Mouse (Mus musculus) sigmoid colon, adult 10 weeks (tissue): ENCODE results near the gene Ccdc12. TPM values are rescaled to one million over a fixed set of nuclear protein-coding genes. Genes with fewer than 3 reads are reported as not detected.

Source experiments
- polyA plus RNA-seq: library from polyadenylated mRNA; stranded (reverse); fragments of 350-450 nt; fragmentation: Illumina TruSeq; extraction: RNeasy Lipid Tissue Mini Kit (QIAGEN cat#74804); gene quantifications from one replicate; pipeline ENCODE4 v1.2.3, GENCODE M21; 2014; ENCODE audit warnings: low read depth, low replicate concordance

Ccdc12 gene
- polyA plus RNA-seq = not detected

GRCm38 (mm10) chr9:110656249-110657221 is at the start of gene Ccdc12:
TSS of gene Ccdc12 (plus strand) at chr9:110656503.

GRCm38 (mm10) chr9:110624361-110625166 is 31.7 kb upstream of the Ccdc12 start, which contains the start of gene Nradd:
TSS of gene Nradd (minus strand) at chr9:110624452.

GRCm38 (mm10) chr9:110653655-110654461 is 2.4 kb upstream of the Ccdc12 start, which contains the start of gene Nbeal2:
TSS of gene Nbeal2 (minus strand) at chr9:110654161.

GRCm38 (mm10) chr9:110741711-110742294 is 85.5 kb downstream of the Ccdc12 start, which contains the start of gene Myl3:
TSS of gene Myl3 (plus strand) at chr9:110741861.

DNA sequence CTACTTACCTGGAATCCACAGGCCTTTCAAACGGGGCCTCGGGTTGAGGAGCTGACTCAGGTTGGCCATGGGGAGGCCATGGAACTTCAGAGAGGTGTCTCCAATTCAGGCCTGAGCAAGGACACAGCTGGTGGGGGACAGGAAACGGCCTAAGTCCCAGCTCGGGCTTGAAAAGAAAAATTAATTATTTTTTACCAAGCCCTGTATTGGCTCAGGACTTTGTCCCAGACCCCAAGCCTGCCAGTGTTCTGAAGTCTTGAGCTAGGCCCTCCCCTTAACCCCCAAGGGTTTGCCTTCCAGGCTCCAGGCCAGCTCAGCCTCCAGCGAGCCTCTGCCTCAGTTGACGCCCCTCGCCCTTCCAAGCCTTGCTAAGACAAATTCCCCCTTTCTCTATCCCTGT is 90.7 kb downstream of the Ccdc12 start, which contains the start of gene Pth1r:
TSS of gene Pth1r (minus strand) at position 185 of the 400 bp plus-strand sequence.

Other genes starting within 250 kb of the Ccdc12 start
- gene Ptpn23, start 248.3 kb upstream of the Ccdc12 start, polyA plus RNA-seq = 0.54 TPM
- not detected for gene Ngp, start 236.8 kb upstream of the Ccdc12 start, polyA plus RNA-seq
- gene Klhl18, start 179.8 kb upstream of the Ccdc12 start, polyA plus RNA-seq = 9.1 TPM
- 1.4 TPM for gene Kif9, start 179.5 kb upstream of the Ccdc12 start, polyA plus RNA-seq
- 78.1 TPM for gene Setd2, start 123.9 kb upstream of the Ccdc12 start, polyA plus RNA-seq
- 0.66 TPM for gene Nradd, start 32.1 kb upstream of the Ccdc12 start, polyA plus RNA-seq
- 0.63 TPM for gene Nbeal2, start 2.3 kb upstream of the Ccdc12 start, polyA plus RNA-seq
- not detected for gene Myl3, start 85.4 kb downstream of the Ccdc12 start, polyA plus RNA-seq
- not detected for gene Pth1r, start 90.6 kb downstream of the Ccdc12 start, polyA plus RNA-seq
- not detected for gene Prss42, start 141.7 kb downstream of the Ccdc12 start, polyA plus RNA-seq
- gene Prss44, start 157.5 kb downstream of the Ccdc12 start, polyA plus RNA-seq = not detected
- not detected for gene Prss43, start 170.2 kb downstream of the Ccdc12 start, polyA plus RNA-seq
- gene Prss45, start 178.1 kb downstream of the Ccdc12 start, polyA plus RNA-seq = not detected
- gene Prss46, start 188.0 kb downstream of the Ccdc12 start, polyA plus RNA-seq = not detected
- gene Prss50, start 201.5 kb downstream of the Ccdc12 start, polyA plus RNA-seq = not detected
- 3.4 TPM for gene Als2cl, start 223.4 kb downstream of the Ccdc12 start, polyA plus RNA-seq
- gene Tmie, start 223.6 kb downstream of the Ccdc12 start, polyA plus RNA-seq = 0.35 TPM